Mouse (Mus musculus) layer of hippocampus, adult 9-10 months (tissue): ENCODE measurements around the gene Kank1.

ENCODE experiments used
- DNase-seq: peaks from one replicate; pipeline ENCODE4 v3.0.0; 2022; ENCODE audit warnings: low spot score

The Kank1 gene

GRCm38 (mm10) chr19:25253198-25253597, 16.4 kb downstream of the Kank1 start:
- no peak for DNase-seq

GRCm38 (mm10) chr19:25253628-25254027, 16.9 kb downstream of the Kank1 start:
- no peak for DNase-seq

GRCm38 (mm10) chr19:25258321-25258720, 21.5 kb downstream of the Kank1 start:
- no peak for DNase-seq

- no peak for DNase-seq
These were observed 29.4 kb downstream of the Kank1 start for GRCm38 (mm10) chr19:25266181-25266580.

- DNase-seq: no peak
These were observed 30.5 kb downstream of the Kank1 start for GRCm38 (mm10) chr19:25267247-25267646.

- no peak for DNase-seq
These were observed 31.8 kb downstream of the Kank1 start for GRCm38 (mm10) chr19:25268532-25268931.

GRCm38 (mm10) chr19:25271591-25271990, 34.8 kb downstream of the Kank1 start:
- DNase-seq: no peak

- DNase-seq: no peak
These were observed 36.4 kb downstream of the Kank1 start for GRCm38 (mm10) chr19:25273179-25273578.

- DNase-seq: no peak
These were observed 40.0 kb downstream of the Kank1 start for GRCm38 (mm10) chr19:25276600-25277395.

GRCm38 (mm10) chr19:25277761-25278160, 41.0 kb downstream of the Kank1 start:
- no peak for DNase-seq

- no peak for DNase-seq
These were observed 42.8 kb downstream of the Kank1 start for GRCm38 (mm10) chr19:25279603-25280002.

- no peak for DNase-seq
These were observed 46.9 kb downstream of the Kank1 start for GRCm38 (mm10) chr19:25283665-25284064.

GRCm38 (mm10) chr19:25285756-25286538, 49.2 kb downstream of the Kank1 start:
- no peak for DNase-seq

GRCm38 (mm10) chr19:25290991-25291520, 54.3 kb downstream of the Kank1 start:
- no peak for DNase-seq

- no peak for DNase-seq
These were observed 58.4 kb downstream of the Kank1 start for GRCm38 (mm10) chr19:25295207-25295606.

- DNase-seq: no peak
These were observed 60.5 kb downstream of the Kank1 start for GRCm38 (mm10) chr19:25297269-25297668.

GRCm38 (mm10) chr19:25299852-25300670, 63.3 kb downstream of the Kank1 start:
- no peak for DNase-seq

- DNase-seq: no peak
These were observed 64.4 kb downstream of the Kank1 start for GRCm38 (mm10) chr19:25301189-25301588.

GRCm38 (mm10) chr19:25306277-25306676, 69.5 kb downstream of the Kank1 start:
- DNase-seq: no peak

- DNase-seq: no peak
These were observed 71.4 kb downstream of the Kank1 start for GRCm38 (mm10) chr19:25308156-25308555.

GRCm38 (mm10) chr19:25308763-25309162, 72.0 kb downstream of the Kank1 start:
- no peak for DNase-seq

- DNase-seq: no peak
These were observed 74.2 kb downstream of the Kank1 start for GRCm38 (mm10) chr19:25310989-25311388.
